Mouse (Mus musculus): ENCODE measurements around the gene Espn. TPM values are rescaled to one million over a fixed set of nuclear protein-coding genes. Genes with fewer than 3 reads are reported as not detected.
A peak's percentile ranks its signal among the peaks of the same experiment; 100 is the strongest.

Gene Espn
- polyA plus RNA-seq, 1 experiment from 2014 or later: 1.3 TPM

DNA sequence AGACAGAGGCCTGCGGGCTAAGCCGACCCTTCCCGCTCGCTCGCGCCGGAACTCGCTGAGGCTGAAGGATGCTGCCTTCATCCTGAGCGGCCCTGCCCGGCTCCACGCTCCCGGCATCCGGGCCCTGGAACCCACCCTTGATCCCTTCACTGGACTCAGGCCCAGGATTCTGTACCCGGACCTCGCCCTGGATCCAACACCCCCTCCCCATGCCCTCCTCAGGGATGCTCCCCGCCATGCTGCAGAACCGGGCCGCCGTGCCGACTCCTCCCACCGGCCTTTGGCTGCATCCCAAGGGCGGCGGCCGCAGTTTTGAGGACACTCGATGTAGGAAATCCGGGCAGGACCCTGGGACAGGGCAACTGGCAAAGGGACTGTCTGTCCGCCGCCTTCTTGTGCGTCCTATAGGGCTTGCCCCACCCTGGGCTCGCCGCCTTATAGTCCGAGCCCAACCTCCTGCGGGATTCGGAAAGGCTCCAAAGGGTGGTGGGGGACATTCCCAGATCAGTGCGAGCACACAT is 26.2 kb upstream of the Espn start:
- no peak for TF ChIP-seq CTCF (IDR thresholded peaks at IDR 0.05)
- ChIA-PET POLR2A (interaction anchor here (0.7 kb wide), 2 partner anchors 14 to 69 kb away, joined by 3 to 4 read pairs; no protein-coding TSS in a partner anchor), CTCF (interaction anchor here (1.2 kb wide), 1 partner anchor 35 kb away, joined by 5 read pairs; no protein-coding TSS in a partner anchor)
- in situ Hi-C loops (cut with MboI; ENCODE audit: low pct_unique_long_range_greater_than_20kb): no loop called here
- ATAC-seq (peak; percentile 40), DNase-seq (ENCODE audit: low read depth, low spot score) (no peak)
- H3K27me3 ChIP-seq: no peaks in the 10 kb centered on the region

DNA sequence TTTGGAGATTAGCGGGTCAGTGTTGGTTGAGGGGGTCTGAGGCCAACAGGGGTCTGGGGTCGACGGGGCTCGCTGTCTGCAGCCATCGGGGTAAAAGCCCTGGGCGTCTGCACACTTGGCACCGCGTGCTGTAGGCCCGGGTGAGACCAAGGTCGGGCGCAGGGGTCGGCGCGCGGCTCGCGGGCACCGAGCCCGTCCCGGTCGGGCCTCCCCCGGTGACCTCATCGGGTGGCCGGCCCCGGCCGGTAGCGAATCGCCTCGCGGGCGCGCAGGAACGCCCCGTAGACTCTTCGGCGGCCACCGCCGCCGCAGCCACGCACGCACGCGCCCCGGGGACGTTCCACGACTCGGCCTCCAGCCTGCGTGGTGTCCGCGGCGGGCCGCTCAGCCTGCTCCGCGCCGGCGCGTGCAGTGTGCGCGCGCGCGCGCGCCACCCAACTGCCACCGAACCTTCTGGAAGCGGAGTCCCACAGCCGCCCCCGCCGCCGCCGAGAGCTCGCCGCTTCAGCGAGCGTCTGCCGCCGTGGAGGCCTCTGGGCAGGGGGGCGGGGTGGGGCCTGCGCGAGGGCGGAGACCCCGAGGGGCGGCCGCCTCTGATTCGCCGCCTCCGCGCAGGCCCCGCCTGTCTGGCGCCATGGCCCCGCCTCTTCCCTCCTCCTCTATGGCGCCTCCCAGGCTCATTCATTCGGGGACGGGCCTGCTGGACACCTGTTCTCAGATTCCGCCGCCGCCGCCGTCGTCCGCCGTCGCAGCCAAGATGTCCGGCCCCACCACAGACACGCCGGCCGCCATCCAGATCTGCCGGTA is 25.6 kb upstream of the Espn start, which contains the start of gene Acot7:
TSS of gene Acot7 (plus strand) at position 598 of the 807 bp plus-strand sequence.
- no peak for TF ChIP-seq CTCF (IDR thresholded peaks at IDR 0.05)
- ChIA-PET CTCF (no interaction called here), POLR2A (interaction anchor here (0.8 kb wide), 1 partner anchor 121 kb away, joined by 3 read pairs; no protein-coding TSS in a partner anchor)
- DNase-seq (ENCODE audit: low read depth, low spot score): no peak
- H3K27me3 ChIP-seq: no peaks in the 10 kb centered on the region
- in situ Hi-C loops (cut with MboI; ENCODE audit: low pct_unique_long_range_greater_than_20kb): no loop called here
- peak; percentile 91 for ATAC-seq

DNA sequence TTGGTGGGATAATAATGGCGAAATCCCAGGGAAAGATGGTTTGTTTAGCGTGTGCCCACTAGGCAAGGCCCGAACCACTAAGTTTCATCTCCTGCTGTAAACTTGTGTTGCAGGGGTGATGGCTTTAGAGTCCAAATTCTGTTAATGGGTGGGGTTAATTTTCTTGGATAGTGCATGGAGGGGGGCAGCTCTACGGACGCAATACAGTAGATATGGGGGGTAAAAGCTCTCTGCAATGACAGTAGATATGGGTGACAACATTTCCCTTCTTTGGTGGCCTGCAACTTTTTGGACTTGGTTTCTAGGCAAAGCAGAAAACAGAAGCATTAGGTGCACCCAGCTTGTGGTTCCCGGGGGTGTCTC is 25.0 kb upstream of the Espn start:
- DNase-seq (ENCODE audit: low read depth, low spot score) (no peak), ATAC-seq (no peak)
- in situ Hi-C loops (cut with MboI; ENCODE audit: low pct_unique_long_range_greater_than_20kb): no loop called here
- TF ChIP-seq CTCF (IDR thresholded peaks at IDR 0.05): no peak
- POLR2A ChIA-PET: interaction anchor here (0.8 kb wide), 1 partner anchor 122 kb away, joined by 3 read pairs; no protein-coding TSS in a partner anchor
- CTCF ChIA-PET: interaction anchor here (0.6 to 1.6 kb wide), 3 partner anchors 23 to 256 kb away, joined by 3 to 5 read pairs (median 3); no protein-coding TSS in a partner anchor
- H3K27me3 ChIP-seq: no peaks in the 10 kb centered on the region

DNA sequence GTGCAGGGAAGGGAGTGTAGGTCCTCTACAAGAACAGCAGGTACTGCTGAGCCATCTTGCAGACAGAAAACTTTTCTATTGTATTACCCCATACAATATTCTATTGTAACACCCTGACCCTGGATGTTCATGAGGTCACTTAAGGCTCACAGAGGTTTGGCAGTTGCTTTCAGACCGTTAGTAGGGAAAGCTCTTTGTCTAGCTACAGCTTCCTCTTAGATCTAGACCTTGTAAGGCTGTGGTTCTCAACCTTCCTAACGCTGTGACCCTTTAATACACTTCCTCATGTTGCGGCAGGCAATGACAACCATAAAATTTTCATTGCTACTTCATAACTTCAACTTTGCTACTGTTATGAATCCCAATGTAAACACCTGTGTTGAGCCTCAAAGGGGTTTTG is 24.5 kb upstream of the Espn start:
- DNase-seq (ENCODE audit: low read depth, low spot score) (no peak), ATAC-seq (no peak)
- TF ChIP-seq CTCF (IDR thresholded peaks at IDR 0.05): no peak
- H3K27me3 ChIP-seq: no peaks in the 10 kb centered on the region
- ChIA-PET POLR2A (no interaction called here), CTCF (interaction anchor here (0.6 to 1.6 kb wide), 3 partner anchors 22 to 256 kb away, joined by 3 to 5 read pairs (median 3); no protein-coding TSS in a partner anchor)
- in situ Hi-C loops (cut with MboI; ENCODE audit: low pct_unique_long_range_greater_than_20kb): no loop called here

DNA sequence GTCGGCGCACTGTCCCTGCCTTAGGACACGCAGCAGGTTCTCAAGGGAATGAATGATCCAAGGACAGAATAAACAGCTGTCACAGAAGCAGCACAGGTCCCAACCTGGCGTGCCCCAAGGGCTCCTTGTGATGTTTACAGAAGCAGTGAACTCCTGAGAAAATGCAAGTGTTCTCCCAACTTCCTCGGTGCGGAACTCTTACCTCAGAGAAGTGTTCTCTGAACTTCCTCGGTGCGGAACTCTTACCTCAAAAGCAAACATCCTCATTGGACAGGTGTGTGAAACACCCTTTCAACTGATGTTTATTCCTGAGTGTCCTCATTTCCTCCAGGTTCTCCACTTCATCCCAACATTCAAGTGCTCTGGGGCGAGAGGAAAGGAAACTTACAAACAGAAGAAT is 21.8 kb upstream of the Espn start:
- no peak for TF ChIP-seq CTCF (IDR thresholded peaks at IDR 0.05)
- in situ Hi-C loops (cut with MboI; ENCODE audit: low pct_unique_long_range_greater_than_20kb): loop anchor here (5.0 kb wide), 3 partner anchors 38 to 263 kb away; no protein-coding TSS in a partner anchor
- H3K27me3 ChIP-seq: no peaks in the 10 kb centered on the region
- ChIA-PET CTCF (interaction anchor here (0.7 to 1.6 kb wide), 8 partner anchors 28 to 261 kb away, joined by 3 to 5 read pairs (median 4); no protein-coding TSS in a partner anchor), POLR2A (no interaction called here)
- no peak for ATAC-seq
- DNase-seq (ENCODE audit: low read depth, low spot score): no peak

DNA sequence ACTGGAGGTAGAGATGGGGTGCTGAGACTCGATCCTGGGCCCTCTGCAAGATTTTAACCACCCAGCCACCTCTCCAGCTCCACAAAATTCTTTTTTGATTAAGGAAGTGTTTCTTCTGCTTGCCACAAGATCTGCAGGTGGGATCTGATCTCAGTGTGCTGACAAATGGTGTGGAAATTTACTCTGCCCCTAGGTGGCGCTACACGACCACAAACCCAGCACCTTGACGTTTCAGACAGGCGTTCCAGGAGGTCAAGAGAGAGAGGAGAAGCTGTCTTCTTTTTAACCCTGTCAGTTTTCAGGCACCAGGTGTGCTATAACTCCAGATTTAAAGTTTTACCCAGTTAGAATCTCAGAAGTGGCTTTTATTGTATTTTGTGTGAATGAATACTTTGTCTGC is 20.9 kb upstream of the Espn start:
- CTCF ChIA-PET: interaction anchor here (0.7 to 1.6 kb wide), 10 partner anchors 11 to 260 kb away, joined by 3 to 5 read pairs (median 4); no protein-coding TSS in a partner anchor
- no peak for ATAC-seq
- in situ Hi-C loops (cut with MboI; ENCODE audit: low pct_unique_long_range_greater_than_20kb): loop anchor here (5.0 kb wide), 3 partner anchors 39 to 264 kb away; no protein-coding TSS in a partner anchor
- H3K27me3 ChIP-seq: no peaks in the 10 kb centered on the region
- peak; percentile 86 for TF ChIP-seq CTCF (IDR thresholded peaks at IDR 0.05)
- DNase-seq (ENCODE audit: low read depth, low spot score): no peak
- POLR2A ChIA-PET: no interaction called here

DNA sequence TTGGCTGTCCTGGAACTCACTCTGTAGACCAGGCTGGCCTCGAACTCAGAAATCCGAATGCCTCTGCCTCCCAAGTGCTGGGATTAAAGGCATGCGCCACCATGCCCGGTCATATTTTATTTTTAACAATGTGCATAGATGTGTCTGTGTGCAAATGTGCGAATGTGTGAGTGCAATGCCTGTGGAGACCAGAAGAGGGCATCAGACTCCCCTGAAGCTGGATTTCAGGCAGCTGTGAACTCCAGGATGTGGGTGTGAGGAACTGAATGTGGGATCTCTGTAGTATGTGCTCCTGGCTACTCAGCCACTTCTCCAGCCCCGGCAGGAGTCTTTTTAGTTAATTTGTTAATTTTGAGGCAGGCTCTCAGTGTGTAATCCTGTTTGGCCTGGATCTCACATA is 19.4 kb upstream of the Espn start:
- TF ChIP-seq CTCF (IDR thresholded peaks at IDR 0.05): peak; percentile 48
- in situ Hi-C loops (cut with MboI; ENCODE audit: low pct_unique_long_range_greater_than_20kb): loop anchor here (5.0 kb wide), 3 partner anchors 41 to 266 kb away; no protein-coding TSS in a partner anchor
- ChIA-PET CTCF (no interaction called here), POLR2A (no interaction called here)
- no peak for DNase-seq (ENCODE audit: low read depth, low spot score)
- no peak for ATAC-seq
- H3K27me3 ChIP-seq: no peaks in the 10 kb centered on the region

DNA sequence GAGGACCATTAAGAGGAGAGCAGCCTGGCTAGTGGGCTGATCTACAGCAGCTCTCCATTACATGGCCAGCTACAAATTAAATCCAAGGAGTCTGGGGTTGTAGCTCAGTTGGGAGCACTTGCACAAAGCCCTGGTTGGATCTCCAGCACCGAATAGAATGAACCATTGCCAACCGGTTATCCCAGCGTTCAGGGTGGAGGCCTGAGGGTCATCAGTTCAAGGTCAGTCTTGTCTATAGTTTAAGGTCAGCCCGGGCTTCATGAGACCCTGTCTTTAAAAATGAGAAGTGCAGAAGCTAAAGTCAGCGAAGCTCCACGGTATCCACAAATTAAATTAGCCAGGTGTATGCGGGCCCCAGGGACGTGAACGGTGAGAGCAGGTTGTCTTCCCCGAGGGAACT is 18.1 kb upstream of the Espn start:
- H3K27me3 ChIP-seq: no peaks in the 10 kb centered on the region
- ChIA-PET CTCF (interaction anchor here (0.8 kb wide), 1 partner anchor 102 kb away, joined by 3 read pairs; no protein-coding TSS in a partner anchor), POLR2A (no interaction called here)
- in situ Hi-C loops (cut with MboI; ENCODE audit: low pct_unique_long_range_greater_than_20kb): loop anchor here (5.0 kb wide), 3 partner anchors 42 to 267 kb away; no protein-coding TSS in a partner anchor
- DNase-seq (ENCODE audit: low read depth, low spot score) (no peak), ATAC-seq (no peak)
- TF ChIP-seq CTCF (IDR thresholded peaks at IDR 0.05): no peak

DNA sequence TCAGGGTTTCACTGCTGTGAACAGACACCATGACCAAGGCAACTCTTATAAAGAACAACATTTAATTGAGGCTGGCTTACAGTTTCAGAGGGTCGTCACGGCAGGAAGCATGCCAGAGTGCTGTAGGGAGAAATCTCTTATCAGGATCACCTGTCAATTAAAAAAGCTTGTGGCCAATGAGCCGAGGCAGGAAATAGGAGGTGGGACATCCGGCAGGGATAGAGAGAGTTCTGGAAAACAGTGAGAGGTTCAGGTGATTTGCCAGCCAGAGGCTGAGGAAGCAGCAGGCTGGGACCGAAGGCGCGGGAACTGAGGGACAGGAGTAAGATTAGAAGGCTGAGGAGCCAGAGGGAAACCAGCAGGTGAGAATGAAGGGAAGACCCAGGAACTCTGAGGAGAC is 16.9 kb upstream of the Espn start:
- no peaks in the 10 kb centered on the region for H3K27me3 ChIP-seq
- DNase-seq (ENCODE audit: low read depth, low spot score) (no peak), ATAC-seq (no peak)
- no peak for TF ChIP-seq CTCF (IDR thresholded peaks at IDR 0.05)
- ChIA-PET POLR2A (no interaction called here), CTCF (interaction anchor here (1.0 kb wide), 1 partner anchor 29 kb away, joined by 4 read pairs; no protein-coding TSS in a partner anchor)
- in situ Hi-C loops (cut with MboI; ENCODE audit: low pct_unique_long_range_greater_than_20kb): no loop called here

DNA sequence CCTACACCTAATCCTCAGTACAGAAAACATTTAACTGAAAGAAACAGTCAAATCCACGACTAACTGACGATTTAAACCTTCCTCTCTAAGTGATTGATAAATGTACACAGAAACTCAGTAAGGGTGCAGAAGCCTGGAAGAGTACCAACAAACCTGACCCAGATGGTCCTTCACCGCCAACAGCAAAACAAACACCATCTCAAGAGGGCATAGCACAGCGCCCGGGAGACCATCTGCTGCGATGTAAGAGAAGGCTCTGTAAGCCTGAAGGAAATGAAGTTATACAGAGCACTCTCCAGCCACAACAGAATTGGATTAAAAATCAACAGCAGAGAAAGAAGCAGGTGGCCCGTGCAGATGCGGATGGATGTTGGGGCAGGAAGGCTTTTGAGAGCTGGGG is 15.9 kb upstream of the Espn start:
- ATAC-seq: no peak
- no peak for TF ChIP-seq CTCF (IDR thresholded peaks at IDR 0.05)
- no peaks in the 10 kb centered on the region for H3K27me3 ChIP-seq
- CTCF ChIA-PET: interaction anchor here (1.0 kb wide), 1 partner anchor 28 kb away, joined by 4 read pairs; no protein-coding TSS in a partner anchor
- in situ Hi-C loops (cut with MboI; ENCODE audit: low pct_unique_long_range_greater_than_20kb): no loop called here
- DNase-seq (ENCODE audit: low read depth, low spot score): no peak
- POLR2A ChIA-PET: no interaction called here

Measured in Patski (cell line).